Mouse (Mus musculus) heart, postnatal 4 days (tissue): ENCODE data around the gene Ppp1r14d. TPM values are rescaled to one million over a fixed set of nuclear protein-coding genes. Genes with fewer than 3 reads are reported as not detected.
A peak's percentile ranks its signal among the peaks of the same experiment; 100 is the strongest.

Experiments used
- DNase-seq: peaks from one replicate; pipeline ENCODE4 v3.0.0; 2021
- total RNA-seq, 2 experiments: library from RNA; stranded (reverse); gene quantifications; 2 replicates each; pipeline ENCODE4 v1.2.3; 2021

The Ppp1r14d gene
- total RNA-seq, 2 experiments from 2014 or later, result not detected

- no peak for DNase-seq
Observed at GRCm38 (mm10) chr2:119236682-119237209, 7.0 kb upstream of the Ppp1r14d start.

- DNase-seq, result no peak
Observed at GRCm38 (mm10) chr2:119209176-119209507, 20.6 kb downstream of the Ppp1r14d start.

- peak; percentile 96 for DNase-seq
Observed at GRCm38 (mm10) chr2:119208344-119209175, 21.1 kb downstream of the Ppp1r14d start, which contains the start of the genes Zfyve19 and Dnajc17. TSS of gene Zfyve19 (plus strand) at chr2:119208617. TSS of gene Dnajc17 (minus strand) at chr2:119208795.

GRCm38 (mm10) chr2:119207961-119208343, 21.8 kb downstream of the Ppp1r14d start:
- DNase-seq, result no peak

GRCm38 (mm10) chr2:119203871-119204460, 25.7 kb downstream of the Ppp1r14d start:
- no peak for DNase-seq

GRCm38 (mm10) chr2:119202914-119203453, 26.7 kb downstream of the Ppp1r14d start:
- peak; percentile 66 for DNase-seq

- DNase-seq, result no peak
Observed at GRCm38 (mm10) chr2:119198934-119199333, 30.8 kb downstream of the Ppp1r14d start.

GRCm38 (mm10) chr2:119198049-119198448, 31.7 kb downstream of the Ppp1r14d start:
- no peak for DNase-seq

- no peak for DNase-seq
Observed at GRCm38 (mm10) chr2:119197493-119197892, 32.2 kb downstream of the Ppp1r14d start.

- no peak for DNase-seq
Observed at GRCm38 (mm10) chr2:119196316-119197108, 33.2 kb downstream of the Ppp1r14d start.

- DNase-seq, result peak; percentile 42
Observed at GRCm38 (mm10) chr2:119194140-119194539, 35.6 kb downstream of the Ppp1r14d start.

- no peak for DNase-seq
Observed at GRCm38 (mm10) chr2:119190969-119191368, 38.7 kb downstream of the Ppp1r14d start.

GRCm38 (mm10) chr2:119189029-119189710, 40.5 kb downstream of the Ppp1r14d start:
- peak; percentile 93 for DNase-seq

- DNase-seq, result no peak
Observed at GRCm38 (mm10) chr2:119182914-119183313, 46.8 kb downstream of the Ppp1r14d start.

- DNase-seq, result no peak
Observed at GRCm38 (mm10) chr2:119177384-119177939, 52.2 kb downstream of the Ppp1r14d start.

GRCm38 (mm10) chr2:119176761-119177160, 52.9 kb downstream of the Ppp1r14d start:
- no peak for DNase-seq

- DNase-seq, result no peak
Observed at GRCm38 (mm10) chr2:119175614-119176013, 54.1 kb downstream of the Ppp1r14d start.

- no peak for DNase-seq
Observed at GRCm38 (mm10) chr2:119174866-119175265, 54.8 kb downstream of the Ppp1r14d start.

- no peak for DNase-seq
Observed at GRCm38 (mm10) chr2:119173991-119174651, 55.6 kb downstream of the Ppp1r14d start, which contains the start of gene Gm14137. TSS of gene Gm14137 (plus strand) at chr2:119174509.

GRCm38 (mm10) chr2:119172862-119173576, 56.7 kb downstream of the Ppp1r14d start:
- DNase-seq, result peak; percentile 89
